Mouse (Mus musculus) liver, adult 2 months (tissue): Measurements from ENCODE around the gene Uqcc3. TPM values are rescaled to one million over a fixed set of nuclear protein-coding genes. Genes with fewer than 3 reads are reported as not detected.

ENCODE experiments used
- DNase-seq: peaks from one replicate; pipeline ENCODE4 v3.0.0-alpha.2; 2011; ENCODE audit warnings: low read depth, low spot score; ENCODE audit errors: extremely low read depth
- H3K27ac ChIP-seq: fragments of 200-500 bp; replicated peaks from 2 replicates; pipeline ENCODE4 v1.5.1; 2012; ENCODE audit warnings: low read depth, mild to moderate bottlenecking, control low read depth, inconsistent platforms, low read length; ENCODE audit not compliant: insufficient read depth
- H3K27me3 ChIP-seq: fragments of 200-500 bp; 2 replicates; pipeline ENCODE4 v1.6.1; 2012; ENCODE audit warnings: mild to moderate bottlenecking, moderate library complexity, low read length, inconsistent platforms; ENCODE audit not compliant: control insufficient read depth, insufficient read depth
- H3K36me3 ChIP-seq: fragments of 200-500 bp; 2 replicates; pipeline ENCODE4 v1.6.1; 2012; ENCODE audit warnings: low read length, inconsistent platforms; ENCODE audit not compliant: control insufficient read depth, insufficient read depth
- H3K4me1 ChIP-seq: fragments of 200-500 bp; 2 replicates; pipeline ENCODE4 v1.6.1; 2011; ENCODE audit warnings: low read length; ENCODE audit not compliant: control insufficient read depth, insufficient read depth
- H3K4me3 ChIP-seq: fragments of 200-500 bp; 2 replicates; pipeline ENCODE4 v1.5.1; 2011; ENCODE audit warnings: low read depth, mild to moderate bottlenecking, control low read depth, low read length, moderate library complexity; ENCODE audit not compliant: insufficient read depth
- H3K79me2 ChIP-seq: fragments of 200-500 bp; 2 replicates; pipeline ENCODE4 v1.6.1; 2012; ENCODE audit warnings: inconsistent platforms, mild to moderate bottlenecking, low read length, moderate library complexity; ENCODE audit not compliant: control insufficient read depth, insufficient read depth
- H3K9ac ChIP-seq: fragments of 200-500 bp; 2 replicates; pipeline ENCODE4 v1.6.1; 2012; ENCODE audit warnings: low read depth, mild to moderate bottlenecking, control low read depth, inconsistent platforms, low read length
- CTCF ChIP-seq: fragments of 200-500 bp; IDR thresholded peaks from 2 replicates; pipeline ENCODE4 v1.5.1; 2011; ENCODE audit warnings: low read depth, low read length, control low read depth
- POLR2A ChIP-seq: fragments of 200-500 bp; IDR thresholded peaks from 2 replicates; pipeline ENCODE4 v1.6.1; 2011; ENCODE audit warnings: low read length, control low read depth; ENCODE audit not compliant: insufficient read depth; ENCODE audit errors: extremely low read depth
- whole genome bisulfite sequencing: fragments of 180-500 bp; shearing (Covaris S2); methylation state at CpG from one replicate; pipeline ENCODE4 v1.1.7; 2018; 5-methylcytosine and 5-hydroxymethylcytosine counted together
- polyA plus RNA-seq: library from polyadenylated mRNA; depleted of rRNA; stranded (reverse); fragments of >200 nt; gene quantifications from 2 replicates; pipeline ENCODE4 v1.2.3, GENCODE M21; 2012
- total RNA-seq: library from RNA; depleted of rRNA; stranded (reverse); fragments of >200 nt; gene quantifications from 2 replicates; pipeline ENCODE4 v1.2.3, GENCODE M21; 2014

Uqcc3 gene
- total and polyA plus RNA-seq, 2 experiments: 27.7 to 32.6 TPM

DNA sequence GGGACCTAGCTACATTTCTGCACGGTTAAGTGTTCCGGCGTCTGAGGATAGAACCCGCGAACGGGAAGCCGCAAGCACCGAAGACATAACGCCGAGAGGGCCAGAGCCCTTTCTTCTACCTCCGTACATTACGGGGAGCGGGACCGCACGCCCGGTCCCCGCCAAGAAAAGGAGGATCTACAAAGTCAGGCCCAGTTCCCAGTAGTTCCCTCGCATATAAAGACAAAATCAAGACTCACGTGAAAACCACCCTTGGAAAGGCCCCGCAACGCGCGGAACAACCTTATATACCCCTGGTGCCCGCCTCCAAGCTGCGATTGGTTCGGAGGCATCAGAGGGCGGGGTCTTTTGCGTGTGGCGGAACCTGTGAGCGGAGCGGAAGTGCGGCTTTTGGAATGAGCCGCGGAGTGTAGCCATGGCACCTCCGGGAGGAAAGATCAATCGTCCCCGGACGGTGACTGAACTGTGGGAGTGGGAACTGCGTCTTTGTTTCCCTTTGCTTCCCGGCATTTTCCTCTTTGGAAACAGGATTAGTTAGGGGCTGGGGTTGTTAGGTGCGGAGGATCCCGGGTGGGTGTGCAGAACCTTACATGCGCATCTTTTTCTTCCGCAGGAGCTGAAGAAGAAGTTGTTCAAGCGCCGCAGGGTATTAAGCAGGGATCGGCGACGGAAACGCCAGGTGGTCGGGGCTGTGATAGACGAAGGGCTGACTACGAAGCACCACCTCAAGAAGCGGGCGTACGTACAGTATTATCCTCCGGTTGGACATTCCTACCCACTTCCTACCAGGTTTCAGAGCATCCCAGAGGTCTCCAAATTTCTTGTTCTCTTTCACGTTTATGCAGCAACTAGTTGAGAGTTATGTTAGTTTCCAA is 8.0 kb upstream of the Uqcc3 start, which contains the start of the genes 1810009A15Rik and Gm49416:
1810009A15Rik (plus strand) TSS at position 343 of the 875 bp plus-strand sequence.
Gm49416 (plus strand) TSS at position 416 of the 875 bp plus-strand sequence.
- TF ChIP-seq CTCF (no peak), POLR2A (peak; percentile 63; the same call in 1 of the 2 replicates)
- WGBS: under 1% methylated on average over 58 of the region's 58 CpGs
- DNase-seq: peak; percentile 88
- Histone ChIP-seq H3K4me3 (peak within 1 kb of the TSS; percentile 82), H3K27me3 (no peaks in the 10 kb centered on the region), H3K36me3 (peaks cover 3% of the 10 kb centered on the region; the same call in 1 of the 2 replicates), H3K4me1 (peaks cover 7% of the 10 kb centered on the region), H3K79me2 (peaks cover 5% of the 10 kb centered on the region; the same call in 1 of the 2 replicates), H3K27ac (peak within 1 kb of the TSS; percentile 72), H3K9ac (peak within 1 kb of the TSS; percentile 84)

DNA sequence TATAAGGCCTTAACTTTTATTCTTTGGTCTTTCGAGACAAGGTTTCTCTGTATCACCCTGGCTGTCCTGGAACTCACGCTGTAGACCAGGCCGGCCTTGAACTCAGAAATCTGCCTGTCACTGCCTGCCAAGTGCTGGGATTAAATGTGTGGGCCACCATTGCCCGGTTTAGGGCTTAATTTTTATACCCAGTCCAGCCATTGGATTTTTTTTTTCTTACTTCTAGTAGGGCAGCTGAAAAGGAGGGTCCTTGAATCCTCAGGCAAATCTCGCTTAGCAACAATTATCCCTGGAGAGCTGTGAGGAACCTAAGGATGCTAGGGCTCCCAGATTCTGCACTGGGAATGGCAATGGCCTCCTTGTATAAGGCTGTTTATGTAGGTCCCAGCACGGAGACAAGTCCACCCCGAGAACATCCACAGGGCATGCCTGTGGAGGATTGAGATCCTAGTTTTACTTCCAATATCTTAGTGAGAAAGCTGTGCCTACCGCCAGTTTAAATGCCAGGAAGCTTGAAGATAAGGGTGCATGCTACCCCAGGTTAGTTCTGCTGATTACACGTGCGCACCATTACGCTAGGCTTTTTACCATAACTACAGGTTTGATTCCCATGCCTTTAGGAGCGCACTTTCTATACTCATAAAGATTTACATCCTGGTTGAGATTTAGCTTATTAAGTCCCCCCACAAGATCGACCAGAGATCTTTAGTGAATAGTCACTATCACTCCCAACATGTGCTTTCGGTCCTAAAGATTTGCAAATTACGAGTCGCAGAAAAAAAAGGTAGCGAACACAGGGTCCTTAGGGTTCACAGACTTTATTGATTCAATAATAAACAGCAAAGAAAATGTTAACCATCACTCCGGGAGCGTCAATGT is 7.1 kb upstream of the Uqcc3 start:
- Histone ChIP-seq H3K4me3 (peak overlapping the region; percentile 82), H3K79me2 (peaks cover 3% of the 10 kb centered on the region; the same call in 1 of the 2 replicates), H3K4me1 (peaks cover 7% of the 10 kb centered on the region), H3K27me3 (no peaks in the 10 kb centered on the region), H3K9ac (peak overlapping the region; percentile 83), H3K36me3 (peaks cover 3% of the 10 kb centered on the region; the same call in 1 of the 2 replicates), H3K27ac (peak overlapping the region; percentile 72)
- TF ChIP-seq CTCF (no peak), POLR2A (no peak)
- peak; percentile 27 for DNase-seq
- 11% methylated on average over 19 of the region's 19 CpGs for WGBS

DNA sequence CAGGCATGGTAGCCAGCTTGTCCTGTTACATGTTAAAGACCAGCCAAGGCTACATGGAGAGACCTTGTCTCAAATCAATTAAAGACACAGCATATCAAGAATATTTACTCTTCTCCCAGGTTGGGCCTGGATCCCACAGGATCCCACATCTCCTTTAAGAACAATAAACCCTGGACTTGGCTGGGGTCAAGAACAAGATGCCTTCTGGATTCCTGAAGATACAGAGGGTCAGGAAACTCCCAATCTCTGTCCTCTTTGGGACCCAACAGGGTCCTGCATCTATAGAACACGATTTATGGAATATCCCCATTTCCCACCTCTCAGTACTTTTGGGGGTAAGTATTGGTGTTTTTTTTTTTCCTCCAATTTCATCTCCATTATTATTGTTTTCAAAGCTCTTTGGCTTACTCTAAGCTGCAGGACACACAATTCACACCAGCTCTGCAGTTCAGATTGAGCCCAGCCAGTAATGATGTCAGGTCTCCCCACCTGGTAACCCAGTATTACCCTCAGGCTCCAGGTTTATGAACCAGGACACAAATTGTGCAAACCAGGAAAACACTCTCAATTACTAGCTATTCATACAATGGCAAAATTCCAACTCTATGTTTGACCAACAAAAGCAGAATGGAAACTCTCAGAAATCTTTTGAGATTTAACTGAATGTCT is 6.3 kb upstream of the Uqcc3 start:
- Histone ChIP-seq H3K4me1 (peaks cover 7% of the 10 kb centered on the region), H3K27me3 (no peaks in the 10 kb centered on the region), H3K9ac (no peak overlapping the region), H3K36me3 (peaks cover 3% of the 10 kb centered on the region; the same call in 1 of the 2 replicates), H3K27ac (no peak overlapping the region), H3K79me2 (peaks cover 3% of the 10 kb centered on the region; the same call in 1 of the 2 replicates), H3K4me3 (no peak overlapping the region)
- WGBS: 26% methylated on average over 1 of the region's 1 CpGs
- no peak for TF ChIP-seq POLR2A
- no peak for TF ChIP-seq CTCF
- DNase-seq: peak; percentile 55

DNA sequence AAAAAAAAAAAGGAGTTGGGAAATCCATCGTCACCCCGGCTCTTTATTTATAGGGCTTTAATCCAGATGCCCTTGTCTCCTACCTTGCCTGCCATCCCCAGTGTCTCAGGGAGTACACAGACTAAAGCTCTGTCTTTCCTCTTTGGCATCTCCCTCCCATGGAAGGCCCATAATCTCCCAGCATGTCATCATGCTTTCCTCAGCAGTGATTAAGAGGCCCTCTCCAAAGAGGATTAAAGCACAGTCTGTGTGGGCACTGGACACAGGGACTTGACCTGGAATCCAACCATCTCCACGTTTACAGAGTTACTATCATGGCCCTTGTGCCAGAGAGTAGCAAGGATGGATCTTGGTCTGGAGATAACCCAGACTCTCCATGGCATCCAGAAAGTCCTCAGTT is 2.9 kb upstream of the Uqcc3 start, which contains the start of the genes Lbhd1 and Gm49403:
Lbhd1 (plus strand) TSS at position 117 of the 400 bp plus-strand sequence.
Gm49403 (plus strand) TSS at position 315 of the 400 bp plus-strand sequence.
- H3K79me2 ChIP-seq: no peaks in the 10 kb centered on the region
- H3K4me3 ChIP-seq: no peak within 1 kb of the TSS
- DNase-seq: no peak
- no peak within 1 kb of the TSS for H3K27ac ChIP-seq
- no peak within 1 kb of the TSS for H3K9ac ChIP-seq
- peaks cover 9% of the 10 kb centered on the region for H3K4me1 ChIP-seq
- no peaks in the 10 kb centered on the region for H3K27me3 ChIP-seq
- no peak for TF ChIP-seq POLR2A
- no peak for TF ChIP-seq CTCF
- 80% methylated on average over 3 of the region's 3 CpGs for WGBS
- no peaks in the 10 kb centered on the region; the same call in 1 of the 2 replicates for H3K36me3 ChIP-seq

DNA sequence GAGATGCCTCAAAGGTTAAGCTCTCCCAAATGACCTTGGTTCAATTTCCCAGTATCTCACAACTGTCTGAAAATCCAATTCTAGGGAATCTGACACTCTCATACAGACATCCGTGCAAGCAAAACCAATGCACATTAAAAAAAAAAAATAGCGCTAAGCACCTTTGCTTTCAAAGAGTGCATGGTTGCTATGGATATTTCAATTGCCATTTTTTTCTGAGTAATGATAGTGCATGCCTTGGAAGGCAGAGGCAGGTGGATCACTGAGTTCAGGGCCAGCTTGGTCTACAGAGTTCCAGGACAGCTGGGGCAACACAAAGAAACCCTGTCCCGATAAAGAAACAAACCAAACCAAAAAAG is 290 bp upstream of the Uqcc3 start:
- no peak overlapping the region for H3K27ac ChIP-seq
- TF ChIP-seq CTCF: no peak
- no peak for TF ChIP-seq POLR2A

More for the DNA sequence above, 290 bp upstream of the Uqcc3 start:
- Histone ChIP-seq H3K9ac (no peak overlapping the region), H3K4me3 (peak overlapping the region; percentile 85; the same call in 1 of the 2 replicates), H3K27me3 (no peaks in the 10 kb centered on the region), H3K36me3 (peaks cover 2% of the 10 kb centered on the region; the same call in 1 of the 2 replicates), H3K4me1 (peaks cover 5% of the 10 kb centered on the region; the same call in 1 of the 2 replicates), H3K79me2 (no peaks in the 10 kb centered on the region)
- 4% methylated on average over 3 of the region's 3 CpGs for WGBS
- DNase-seq: no peak
